Mouse (Mus musculus): Measurements from ENCODE around the gene Zdhhc18. TPM values are rescaled to one million over a fixed set of nuclear protein-coding genes. Genes with fewer than 3 reads are reported as not detected.

The Zdhhc18 gene
- polyA plus RNA-seq, 1 experiment from 2014 or later, result 15.8 TPM

- Histone ChIP-seq H3K9me3 (no peaks in the 10 kb centered on the region), H3K4me1 (replicated peaks) (no peaks in the 10 kb centered on the region), H3K27me3 (no peaks in the 10 kb centered on the region), H3K4me3 (no peak overlapping the region), H3K27ac (replicated peaks) (no peak overlapping the region), H3K36me3 (peaks cover 29% of the 10 kb centered on the region), H3K9ac (no peak overlapping the region), H3K4me2 (no peak overlapping the region)
- WGBS, result 94% methylated on average over 7 of the region's 7 CpGs
- no peak for ATAC-seq (ENCODE audit: low FRiP score, low read depth)
These were observed 37.5 kb downstream of the Zdhhc18 start for GRCm38 (mm10) chr4:133612416-133612815.

GRCm38 (mm10) chr4:133611815-133612214 lies 38.1 kb downstream of the Zdhhc18 start:
- Histone ChIP-seq H3K4me3 (no peak overlapping the region), H3K36me3 (peaks cover 29% of the 10 kb centered on the region), H3K27ac (replicated peaks) (no peak overlapping the region), H3K4me2 (no peak overlapping the region), H3K9ac (no peak overlapping the region), H3K9me3 (no peaks in the 10 kb centered on the region), H3K4me1 (replicated peaks) (no peaks in the 10 kb centered on the region), H3K27me3 (no peaks in the 10 kb centered on the region)
- 97% methylated on average over 5 of the region's 5 CpGs for WGBS
- no peak for ATAC-seq (ENCODE audit: low FRiP score, low read depth)

GRCm38 (mm10) chr4:133609719-133610118 lies 40.2 kb downstream of the Zdhhc18 start:
- H3K4me3 ChIP-seq, result no peak overlapping the region
- H3K27ac ChIP-seq (replicated peaks), result no peak overlapping the region
- no peak overlapping the region for H3K9ac ChIP-seq
- ATAC-seq (ENCODE audit: low FRiP score, low read depth), result no peak; the same call in 1 of the 2 replicates
- H3K36me3 ChIP-seq, result peaks cover 29% of the 10 kb centered on the region
- WGBS, result 22% methylated on average over 6 of the region's 6 CpGs
- no peaks in the 10 kb centered on the region for H3K4me1 ChIP-seq (replicated peaks)
- no peak overlapping the region for H3K4me2 ChIP-seq
- no peaks in the 10 kb centered on the region for H3K9me3 ChIP-seq
- H3K27me3 ChIP-seq, result no peaks in the 10 kb centered on the region

GRCm38 (mm10) chr4:133607284-133607683 lies 42.7 kb downstream of the Zdhhc18 start:
- Histone ChIP-seq H3K4me3 (no peak overlapping the region), H3K9me3 (no peaks in the 10 kb centered on the region), H3K4me1 (replicated peaks) (no peaks in the 10 kb centered on the region), H3K27ac (replicated peaks) (no peak overlapping the region), H3K36me3 (peaks cover 19% of the 10 kb centered on the region), H3K27me3 (peaks cover 10% of the 10 kb centered on the region), H3K9ac (no peak overlapping the region), H3K4me2 (no peak overlapping the region)
- WGBS, result 83% methylated on average over 10 of the region's 10 CpGs
- no peak for ATAC-seq (ENCODE audit: low FRiP score, low read depth)

- no peak overlapping the region for H3K27ac ChIP-seq (replicated peaks)
- ATAC-seq (ENCODE audit: low FRiP score, low read depth), result no peak
- H3K4me2 ChIP-seq, result no peak overlapping the region
- no peak overlapping the region for H3K9ac ChIP-seq
- peaks cover 20% of the 10 kb centered on the region for H3K27me3 ChIP-seq
- 52% methylated on average over 9 of the region's 9 CpGs for WGBS
- H3K36me3 ChIP-seq, result peaks cover 7% of the 10 kb centered on the region; the same call in 1 of the 2 replicates
- H3K4me3 ChIP-seq, result no peak overlapping the region
- peaks cover 4% of the 10 kb centered on the region; the same call in 1 of the 2 replicates for H3K4me1 ChIP-seq (replicated peaks)
- H3K9me3 ChIP-seq, result no peaks in the 10 kb centered on the region
These were observed 44.6 kb downstream of the Zdhhc18 start for GRCm38 (mm10) chr4:133605330-133605729.

GRCm38 (mm10) chr4:133604856-133605255 lies 45.1 kb downstream of the Zdhhc18 start:
- 60% methylated on average over 6 of the region's 6 CpGs for WGBS
- no peak overlapping the region for H3K4me2 ChIP-seq
- no peak overlapping the region for H3K4me3 ChIP-seq
- no peak for ATAC-seq (ENCODE audit: low FRiP score, low read depth)
- H3K9me3 ChIP-seq, result no peaks in the 10 kb centered on the region
- peaks cover 25% of the 10 kb centered on the region for H3K27me3 ChIP-seq
- H3K36me3 ChIP-seq, result peaks cover 7% of the 10 kb centered on the region; the same call in 1 of the 2 replicates
- H3K9ac ChIP-seq, result no peak overlapping the region
- H3K4me1 ChIP-seq (replicated peaks), result peaks cover 8% of the 10 kb centered on the region
- H3K27ac ChIP-seq (replicated peaks), result no peak overlapping the region

GRCm38 (mm10) chr4:133604175-133604574 lies 45.8 kb downstream of the Zdhhc18 start:
- no peak overlapping the region for H3K9ac ChIP-seq
- peaks cover 15% of the 10 kb centered on the region for H3K4me1 ChIP-seq (replicated peaks)
- H3K4me2 ChIP-seq, result no peak overlapping the region
- ATAC-seq (ENCODE audit: low FRiP score, low read depth), result no peak
- no peak overlapping the region for H3K4me3 ChIP-seq
- no peaks in the 10 kb centered on the region for H3K9me3 ChIP-seq
- H3K36me3 ChIP-seq, result peaks cover 7% of the 10 kb centered on the region; the same call in 1 of the 2 replicates
- H3K27ac ChIP-seq (replicated peaks), result no peak overlapping the region
- WGBS, result 92% methylated on average over 7 of the region's 7 CpGs
- H3K27me3 ChIP-seq, result peaks cover 32% of the 10 kb centered on the region

GRCm38 (mm10) chr4:133603056-133603455 lies 46.9 kb downstream of the Zdhhc18 start:
- ATAC-seq (ENCODE audit: low FRiP score, low read depth), result no peak
- H3K27me3 ChIP-seq, result peaks cover 43% of the 10 kb centered on the region
- WGBS, result 89% methylated on average over 5 of the region's 5 CpGs

GRCm38 (mm10) chr4:133601721-133602218 lies 48.2 kb downstream of the Zdhhc18 start, which contains the start of gene Sfn:
Gene Sfn (minus strand): TSS chr4:133602168.
- Histone ChIP-seq H3K4me1 (replicated peaks) (peaks cover 16% of the 10 kb centered on the region), H3K27ac (replicated peaks) (no peak within 1 kb of the TSS), H3K4me2 (peak within 1 kb of the TSS; percentile 18; the same call in 1 of the 2 replicates), H3K9ac (no peak within 1 kb of the TSS), H3K36me3 (peaks cover 7% of the 10 kb centered on the region; the same call in 1 of the 2 replicates), H3K4me3 (0 out of 2 replicates have a peak within 1 kb of the TSS, but pooled peaks have one; percentile 2), H3K27me3 (peaks cover 51% of the 10 kb centered on the region), H3K9me3 (no peaks in the 10 kb centered on the region)
- 3% methylated on average over 16 of the region's 16 CpGs for WGBS
- ATAC-seq (ENCODE audit: low FRiP score, low read depth), result no peak

More at GRCm38 (mm10) chr4:133603056-133603455, 46.9 kb downstream of the Zdhhc18 start:
- H3K4me3 ChIP-seq, result no peak overlapping the region
- no peak overlapping the region for H3K9ac ChIP-seq
- peaks cover 16% of the 10 kb centered on the region for H3K4me1 ChIP-seq (replicated peaks)
- no peak overlapping the region for H3K4me2 ChIP-seq
- H3K36me3 ChIP-seq, result peaks cover 7% of the 10 kb centered on the region; the same call in 1 of the 2 replicates
- H3K9me3 ChIP-seq, result no peaks in the 10 kb centered on the region
- no peak overlapping the region for H3K27ac ChIP-seq (replicated peaks)

GRCm38 (mm10) chr4:133600306-133600705 lies 49.6 kb downstream of the Zdhhc18 start:
- Histone ChIP-seq H3K9me3 (no peaks in the 10 kb centered on the region), H3K9ac (no peak overlapping the region), H3K4me1 (replicated peaks) (peaks cover 16% of the 10 kb centered on the region), H3K4me3 (peak overlapping the region; percentile 46; the same call in 1 of the 2 replicates), H3K36me3 (peaks cover 7% of the 10 kb centered on the region; the same call in 1 of the 2 replicates), H3K4me2 (peak overlapping the region; percentile 89), H3K27ac (replicated peaks) (no peak overlapping the region), H3K27me3 (peaks cover 51% of the 10 kb centered on the region)
- 23% methylated on average over 9 of the region's 9 CpGs for WGBS
- no peak for ATAC-seq (ENCODE audit: low FRiP score, low read depth)

- under 1% methylated on average over 49 of the region's 50 CpGs for WGBS
- peak overlapping the region; percentile 34; the same call in 1 of the 2 replicates for H3K9ac ChIP-seq
- H3K27me3 ChIP-seq, result peaks cover 51% of the 10 kb centered on the region
- H3K4me2 ChIP-seq, result peak overlapping the region; percentile 89
- no peaks in the 10 kb centered on the region for H3K9me3 ChIP-seq
- ATAC-seq (ENCODE audit: low FRiP score, low read depth), result peak; percentile 90
- H3K4me3 ChIP-seq, result peak overlapping the region; percentile 46
- no peak overlapping the region for H3K27ac ChIP-seq (replicated peaks)
- H3K36me3 ChIP-seq, result peaks cover 7% of the 10 kb centered on the region; the same call in 1 of the 2 replicates
- H3K4me1 ChIP-seq (replicated peaks), result peaks cover 16% of the 10 kb centered on the region
These were observed 50.3 kb downstream of the Zdhhc18 start for GRCm38 (mm10) chr4:133599571-133600073.

- H3K9me3 ChIP-seq, result no peaks in the 10 kb centered on the region
- H3K27ac ChIP-seq (replicated peaks), result no peak overlapping the region
- ATAC-seq (ENCODE audit: low FRiP score, low read depth), result no peak
- peak overlapping the region; percentile 34; the same call in 1 of the 2 replicates for H3K9ac ChIP-seq
- peak overlapping the region; percentile 89 for H3K4me2 ChIP-seq
- 35% methylated on average over 7 of the region's 7 CpGs for WGBS
- peaks cover 16% of the 10 kb centered on the region for H3K4me1 ChIP-seq (replicated peaks)
- H3K4me3 ChIP-seq, result peak overlapping the region; percentile 46
- H3K36me3 ChIP-seq, result peaks cover 7% of the 10 kb centered on the region; the same call in 1 of the 2 replicates
- H3K27me3 ChIP-seq, result peaks cover 51% of the 10 kb centered on the region
These were observed 50.8 kb downstream of the Zdhhc18 start for GRCm38 (mm10) chr4:133599116-133599515.

Measured in hindbrain, embryonic 15.5 days (tissue).